19 mouse cellular contexts compared by ENCODE assay signal in the genomic region with DNA sequence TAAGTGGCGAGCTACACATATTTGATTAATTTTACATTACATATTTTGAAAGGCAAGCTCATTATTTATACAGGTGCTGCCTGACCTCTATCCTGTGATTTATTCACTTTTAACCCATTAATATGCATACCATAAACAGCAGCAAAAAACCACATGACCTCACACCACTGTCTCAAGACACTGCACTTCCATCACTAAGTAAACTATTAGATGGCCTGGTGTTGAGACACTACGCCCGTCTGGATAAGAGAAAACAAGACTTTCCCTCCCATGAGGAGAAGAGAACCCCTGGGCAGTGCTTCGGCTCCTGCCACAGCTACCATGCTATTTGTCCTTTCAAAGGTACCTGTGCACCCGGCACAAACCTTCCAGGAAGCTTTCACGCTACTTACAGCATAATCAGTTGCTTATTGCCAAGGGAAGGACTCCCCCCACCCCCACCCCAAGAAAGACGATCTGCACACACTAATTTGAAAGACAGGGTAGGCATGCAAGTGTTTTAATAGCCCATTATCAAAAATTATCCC.
DNase-seq lines count a peak whose midpoint lies in the region; ATAC-seq lines count a peak whose summit lies in the region.
"Had no signal": no experiment of that assay in that cellular context is flagged by ENCODE, and none has a peak within 500 bp of the region (broad histone marks: within the 10 kb centered on the region; RNA-seq: fewer than 3 reads in every experiment).

No protein-coding gene starts in this region.

- H3K4me2 ChIP-seq in heart, embryonic 11.5 days: 0 out of 2 replicates have a peak overlapping the region, but pooled peaks have one; percentile 1
- H3K4me2 ChIP-seq: liver, embryonic 11.5 days; midbrain, embryonic 12.5 days had no signal

- H3K27me3 ChIP-seq in heart, embryonic 11.5 days (ENCODE audit: control insufficient read depth, insufficient read depth, low read length): no peaks in the 10 kb centered on the region
- H3K27me3 ChIP-seq: midbrain, embryonic 12.5 days had no signal

- no peaks in the 10 kb centered on the region for H3K36me3 ChIP-seq in heart, embryonic 11.5 days (ENCODE audit: control insufficient read depth, insufficient read depth, low read length)
- H3K36me3 ChIP-seq: midbrain, embryonic 12.5 days had no signal

- no peak overlapping the region for H3K9ac ChIP-seq in heart, embryonic 11.5 days (ENCODE audit: low read depth, low read length)
- H3K9ac ChIP-seq: lung, embryonic 14.5 days; midbrain, embryonic 12.5 days had no signal

- 69% methylated on average over 7 of the region's 7 CpGs for WGBS in heart, embryonic 11.5 days (ENCODE audit: insufficient replicate concordance)

- H3K4me3 ChIP-seq in heart, embryonic 11.5 days (ENCODE audit: low read depth, low read length): no peak overlapping the region
- H3K4me3 ChIP-seq: midbrain, embryonic 12.5 days had no signal

- no peak for ATAC-seq in heart, embryonic 11.5 days (replicated peaks; ENCODE audit: insufficient number of reproducible peaks, low FRiP score, low TSS enrichment)
- ATAC-seq in activated CD4-positive, CD25-positive, alpha-beta regulatory T cell, adult 4 months: no peak

- H3K27ac ChIP-seq in heart, embryonic 11.5 days (ENCODE audit: low read depth, low read length): no peak overlapping the region
- H3K27ac ChIP-seq: macrophage; midbrain, embryonic 12.5 days had no signal

- peaks cover 52% of the 10 kb centered on the region for H3K4me1 ChIP-seq in heart, embryonic 11.5 days (ENCODE audit: control insufficient read depth, insufficient read depth, low read length)

- no peaks in the 10 kb centered on the region for H3K9me3 ChIP-seq in heart, embryonic 11.5 days (replicated peaks; ENCODE audit: control insufficient read depth, low read length)
- H3K9me3 ChIP-seq: midbrain, embryonic 12.5 days had no signal

- no peak for DNase-seq in heart, adult 9 months (ENCODE audit: low spot score in 2 of 2)
- peak; percentile 48 for DNase-seq in kidney, adult 9 months
- no peak for DNase-seq in kidney, postnatal 14 days
- DNase-seq in retina, postnatal 1 day: peak; percentile 43
- no peak for DNase-seq in retina, embryonic 14.5 days (ENCODE audit: low spot score)
- DNase-seq in urinary bladder, postnatal 10 days (ENCODE audit: low spot score): no peak
- DNase-seq: B cell, adult 2 months; cerebellum, adult 11 months; cerebellum, postnatal 25 days; gastrocnemius, postnatal 36 days; heart, postnatal 4 days; kidney, adult 18-20 months; layer of hippocampus, adult 9-11 months; lung, embryonic 14.5 days had no signal

Comparison
In these comparisons a context has a peak if more than half of its experiments do, and no peak if none do; other contexts are left out.
1. DNase-seq: peak in kidney, adult 9 months (single experiment) and retina, postnatal 1 day (single experiment); none in heart, adult 9 months (0 of 2), kidney, postnatal 14 days (single experiment), retina, embryonic 14.5 days (single experiment) and urinary bladder, postnatal 10 days (single experiment).